Mouse (Mus musculus): ENCODE results near the gene Bap1. TPM values are rescaled to one million over a fixed set of nuclear protein-coding genes. Genes with fewer than 3 reads are reported as not detected.

The Bap1 gene
- 124 and 127 TPM in 2 replicates for polyA plus RNA-seq (2016; fragmentation: Nextera tagmentation; extraction: Ambion mirVana)

GRCm38 (mm10) chr14:31251084-31251604 is at the start of gene Bap1, which contains the start of gene Phf7:
Gene Bap1, plus strand, starts transcription at chr14:31251450.
Gene Phf7, minus strand, starts transcription at chr14:31251317.
- no peaks in the 10 kb centered on the region for H3K9me3 ChIP-seq
- peak within 1 kb of the TSS; percentile 89 for H3K27ac ChIP-seq (replicated peaks)
- H3K4me2 ChIP-seq (replicated peaks), result peak within 1 kb of the TSS; percentile 74
- WGBS, result under 1% methylated on average over 62 of the region's 75 CpGs
- H3K27me3 ChIP-seq, result no peaks in the 10 kb centered on the region
- peak within 1 kb of the TSS; percentile 86 for H3K9ac ChIP-seq (replicated peaks)
- peaks cover 34% of the 10 kb centered on the region for H3K36me3 ChIP-seq
- H3K4me3 ChIP-seq, result peak within 1 kb of the TSS; percentile 85
- ATAC-seq (ENCODE audit: low FRiP score, low read depth), result peak; percentile 93
- peaks cover 9% of the 10 kb centered on the region for H3K4me1 ChIP-seq

- peaks cover 23% of the 10 kb centered on the region for H3K4me1 ChIP-seq
- H3K9ac ChIP-seq (replicated peaks), result peak overlapping the region; percentile 93
- H3K36me3 ChIP-seq, result peaks cover 47% of the 10 kb centered on the region
- 82% methylated on average over 4 of the region's 4 CpGs for WGBS
- H3K27me3 ChIP-seq, result no peaks in the 10 kb centered on the region
- peak overlapping the region; percentile 81 for H3K4me3 ChIP-seq
- H3K9me3 ChIP-seq, result no peaks in the 10 kb centered on the region
- no peak for ATAC-seq (ENCODE audit: low FRiP score, low read depth)
- peak overlapping the region; percentile 98 for H3K4me2 ChIP-seq (replicated peaks)
- H3K27ac ChIP-seq (replicated peaks), result peak overlapping the region; percentile 83
Measured at GRCm38 (mm10) chr14:31204844-31205243, 46.4 kb upstream of the Bap1 start.

GRCm38 (mm10) chr14:31205244-31205561 is 46.0 kb upstream of the Bap1 start:
- Histone ChIP-seq H3K4me3 (peak overlapping the region; percentile 81), H3K36me3 (peaks cover 43% of the 10 kb centered on the region), H3K27me3 (no peaks in the 10 kb centered on the region), H3K4me2 (replicated peaks) (peak overlapping the region; percentile 98), H3K27ac (replicated peaks) (peak overlapping the region; percentile 83), H3K9ac (replicated peaks) (peak overlapping the region; percentile 93), H3K4me1 (peaks cover 23% of the 10 kb centered on the region), H3K9me3 (no peaks in the 10 kb centered on the region)
- ATAC-seq (ENCODE audit: low FRiP score, low read depth), result 0 out of 2 replicates have a peak, but pooled peaks have one; percentile 0
- WGBS, result 30% methylated on average over 8 of the region's 8 CpGs

- WGBS, result 1% methylated on average over 39 of the region's 39 CpGs
- Histone ChIP-seq H3K9ac (replicated peaks) (peak overlapping the region; percentile 93), H3K27ac (replicated peaks) (peak overlapping the region; percentile 83), H3K4me1 (peaks cover 23% of the 10 kb centered on the region), H3K9me3 (no peaks in the 10 kb centered on the region), H3K4me2 (replicated peaks) (peak overlapping the region; percentile 98), H3K27me3 (no peaks in the 10 kb centered on the region), H3K36me3 (peaks cover 37% of the 10 kb centered on the region), H3K4me3 (peak overlapping the region; percentile 81)
- peak; percentile 67 for ATAC-seq (ENCODE audit: low FRiP score, low read depth)
Measured at GRCm38 (mm10) chr14:31205562-31206467, 45.4 kb upstream of the Bap1 start.

- Histone ChIP-seq H3K4me3 (peak overlapping the region; percentile 81), H3K9ac (replicated peaks) (peak overlapping the region; percentile 93), H3K9me3 (no peaks in the 10 kb centered on the region), H3K36me3 (peaks cover 30% of the 10 kb centered on the region), H3K4me2 (replicated peaks) (peak overlapping the region; percentile 98), H3K27ac (replicated peaks) (peak overlapping the region; percentile 83), H3K27me3 (no peaks in the 10 kb centered on the region), H3K4me1 (peaks cover 23% of the 10 kb centered on the region)
- ATAC-seq (ENCODE audit: low FRiP score, low read depth), result peak; percentile 69
- whole genome bisulfite sequencing, result under 1% methylated on average over 44 of the region's 48 CpGs
Measured at GRCm38 (mm10) chr14:31206472-31206981, 44.7 kb upstream of the Bap1 start.

- Histone ChIP-seq H3K4me2 (replicated peaks) (peak overlapping the region; percentile 98), H3K27me3 (no peaks in the 10 kb centered on the region), H3K4me1 (peaks cover 23% of the 10 kb centered on the region), H3K36me3 (peaks cover 23% of the 10 kb centered on the region), H3K9ac (replicated peaks) (peak overlapping the region; percentile 51), H3K4me3 (peak overlapping the region; percentile 81), H3K27ac (replicated peaks) (peak overlapping the region; percentile 83; the same call in 1 of the 2 replicates), H3K9me3 (no peaks in the 10 kb centered on the region)
- WGBS, result 85% methylated on average over 13 of the region's 13 CpGs
- ATAC-seq (ENCODE audit: low FRiP score, low read depth), result peak; percentile 14; the same call in 1 of the 2 replicates
Measured at GRCm38 (mm10) chr14:31207070-31207830, 44.0 kb upstream of the Bap1 start.

- Histone ChIP-seq H3K4me2 (replicated peaks) (peak within 1 kb of the TSS; percentile 98), H3K36me3 (peaks cover 14% of the 10 kb centered on the region), H3K9me3 (no peaks in the 10 kb centered on the region), H3K27ac (replicated peaks) (peak within 1 kb of the TSS; percentile 83; the same call in 1 of the 2 replicates), H3K4me3 (peak within 1 kb of the TSS; percentile 81), H3K9ac (replicated peaks) (peak within 1 kb of the TSS; percentile 51; the same call in 1 of the 2 replicates), H3K4me1 (peaks cover 23% of the 10 kb centered on the region), H3K27me3 (no peaks in the 10 kb centered on the region)
- ATAC-seq (ENCODE audit: low FRiP score, low read depth), result no peak
- WGBS, result 74% methylated on average over 2 of the region's 2 CpGs
Measured at GRCm38 (mm10) chr14:31208084-31208483, 43.2 kb upstream of the Bap1 start, which contains the start of gene Tnnc1. Gene Tnnc1, plus strand, starts transcription at chr14:31208312.

- no peak overlapping the region for H3K27ac ChIP-seq (replicated peaks)
- no peaks in the 10 kb centered on the region for H3K9me3 ChIP-seq
- no peak overlapping the region for H3K4me2 ChIP-seq (replicated peaks)
- H3K27me3 ChIP-seq, result no peaks in the 10 kb centered on the region
- no peak overlapping the region for H3K4me3 ChIP-seq
- peaks cover 4% of the 10 kb centered on the region for H3K36me3 ChIP-seq
- H3K9ac ChIP-seq (replicated peaks), result no peak overlapping the region
- ATAC-seq (ENCODE audit: low FRiP score, low read depth), result no peak
- WGBS, result 64% methylated on average over 4 of the region's 4 CpGs
- H3K4me1 ChIP-seq, result peaks cover 19% of the 10 kb centered on the region
Measured at GRCm38 (mm10) chr14:31209133-31209557, 42.1 kb upstream of the Bap1 start.

GRCm38 (mm10) chr14:31211854-31212253 is 39.4 kb upstream of the Bap1 start:
- H3K36me3 ChIP-seq, result no peaks in the 10 kb centered on the region
- no peak overlapping the region for H3K4me2 ChIP-seq (replicated peaks)
- no peak overlapping the region for H3K4me3 ChIP-seq
- H3K9me3 ChIP-seq, result no peaks in the 10 kb centered on the region
- no peaks in the 10 kb centered on the region for H3K27me3 ChIP-seq
- H3K4me1 ChIP-seq, result peaks cover 10% of the 10 kb centered on the region
- 87% methylated on average over 6 of the region's 6 CpGs for WGBS
- no peak for ATAC-seq (ENCODE audit: low FRiP score, low read depth)
- no peak overlapping the region for H3K9ac ChIP-seq (replicated peaks)
- no peak overlapping the region for H3K27ac ChIP-seq (replicated peaks)

- Histone ChIP-seq H3K27me3 (no peaks in the 10 kb centered on the region), H3K4me2 (replicated peaks) (no peak overlapping the region), H3K27ac (replicated peaks) (no peak overlapping the region), H3K9ac (replicated peaks) (no peak overlapping the region), H3K9me3 (no peaks in the 10 kb centered on the region), H3K4me1 (peaks cover 7% of the 10 kb centered on the region; the same call in 1 of the 2 replicates), H3K4me3 (no peak overlapping the region), H3K36me3 (no peaks in the 10 kb centered on the region)
- 92% methylated on average over 3 of the region's 3 CpGs for WGBS
- ATAC-seq (ENCODE audit: low FRiP score, low read depth), result no peak
Measured at GRCm38 (mm10) chr14:31212499-31212898, 38.8 kb upstream of the Bap1 start.

GRCm38 (mm10) chr14:31213868-31214267 is 37.4 kb upstream of the Bap1 start:
- no peaks in the 10 kb centered on the region for H3K36me3 ChIP-seq
- no peak overlapping the region for H3K27ac ChIP-seq (replicated peaks)
- H3K9ac ChIP-seq (replicated peaks), result no peak overlapping the region
- ATAC-seq (ENCODE audit: low FRiP score, low read depth), result no peak
- no peaks in the 10 kb centered on the region for H3K9me3 ChIP-seq
- H3K4me1 ChIP-seq, result peaks cover 11% of the 10 kb centered on the region
- H3K27me3 ChIP-seq, result no peaks in the 10 kb centered on the region
- 73% methylated on average over 8 of the region's 8 CpGs for WGBS
- H3K4me3 ChIP-seq, result no peak overlapping the region
- H3K4me2 ChIP-seq (replicated peaks), result no peak overlapping the region
